Mouse (Mus musculus) left cerebral cortex, adult 2 months (tissue): Measurements from ENCODE around the gene Igfbp3. TPM values are rescaled to one million over a fixed set of nuclear protein-coding genes. Genes with fewer than 3 reads are reported as not detected.

Source experiments
- DNase-seq, 2 experiments: peaks; one replicate each; pipeline ENCODE4 v3.0.0; 2021 to 2022; ENCODE audit warnings: low spot score in 2 of 2, mixed read lengths in 1 of 2; ENCODE audit errors: extremely low spot score in 1 of 2
- H3K27ac ChIP-seq: fragments of 200-600 bp; 2 replicates; pipeline ENCODE4 v1.8.1; 2022
- H3K4me3 ChIP-seq: fragments of 200-600 bp; 2 replicates; pipeline ENCODE4 v1.8.1; 2022
- CTCF ChIP-seq: fragments of 200-600 bp; IDR thresholded peaks from 2 replicates; pipeline ENCODE4 v1.8.1; 2022; ENCODE audit warnings: antibody characterized with exemption, mild to moderate bottlenecking, moderate library complexity
- intact Hi-C: fragments of 180-260 bp; cut with DNase I; formaldehyde crosslinking; loops from one replicate; pipeline ENCODE4 v1.15.1; 2025
- total RNA-seq, 2 experiments: library from RNA; stranded (reverse); gene quantifications; 2 replicates each; pipeline ENCODE4 v1.2.3; 2021

The Igfbp3 gene
- total RNA-seq, 2 experiments from 2014 or later = 7.2 to 9.0 TPM

DNA sequence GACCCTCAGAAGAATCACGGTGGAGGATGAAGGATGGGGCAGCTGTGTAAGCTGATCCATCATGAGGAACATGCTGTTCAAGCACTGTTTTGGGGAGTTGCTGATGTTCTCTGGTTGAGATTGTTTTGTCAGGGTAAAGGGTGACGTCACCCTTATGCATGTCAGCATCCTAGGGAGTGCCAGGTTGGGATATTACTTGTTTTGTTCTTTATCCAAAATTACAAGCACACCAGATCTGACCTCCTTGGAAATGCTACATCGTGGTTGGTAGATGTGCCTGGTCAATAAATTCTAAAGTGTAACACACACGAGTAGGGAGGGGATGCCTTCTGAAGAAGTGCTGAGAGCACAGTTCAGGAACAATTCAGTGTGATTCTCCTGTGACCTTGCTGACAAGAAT lies 57.3 kb downstream of the Igfbp3 start:
- Histone ChIP-seq H3K4me3 (no peak overlapping the region), H3K27ac (no peak overlapping the region)
- intact Hi-C loops = no loop called here
- TF ChIP-seq CTCF = no peak
- DNase-seq = no peak

Other genes starting within 250 kb of the Igfbp3 start
- gene Adcy1, start 150.4 kb downstream of the Igfbp3 start, total RNA-seq = 100 to 1,000 TPM; 298 to 316 TPM
- gene Gm11985, start 25.4 kb downstream of the Igfbp3 start, total RNA-seq = not detected
- not detected for gene Igfbp1, start 16.1 kb downstream of the Igfbp3 start, total RNA-seq